Mouse (Mus musculus) heart, postnatal 0 days (tissue): ENCODE results near the gene Mtif3. TPM values are rescaled to one million over a fixed set of nuclear protein-coding genes. Genes with fewer than 3 reads are reported as not detected.

Source experiments
- ATAC-seq: fragments of 200-750 bp; cut with Nextera tagmentation; 2 replicates; pipeline ENCODE4 v1.8.0; 2017; ENCODE audit warnings: low read depth, moderate number of reproducible peaks, moderate library complexity; ENCODE audit not compliant: insufficient read depth
- DNase-seq: peaks from one replicate; pipeline ENCODE4 v3.0.0-alpha.2; 2016; ENCODE audit warnings: low spot score
- H3K27ac ChIP-seq: fragments of 300-500 bp; sonication (generic); 2 replicates; pipeline ENCODE4 v1.5.1; 2014; ENCODE audit warnings: low read depth, mild to moderate bottlenecking
- H3K27me3 ChIP-seq: fragments of 300-500 bp; sonication (generic); 2 replicates; pipeline ENCODE4 v1.6.1; 2014; ENCODE audit warnings: low read length, mixed read lengths; ENCODE audit not compliant: control insufficient read depth, insufficient read depth
- H3K36me3 ChIP-seq: fragments of 300-500 bp; sonication (generic); replicated peaks from 2 replicates; pipeline ENCODE4 v1.6.1; 2014; ENCODE audit warnings: low read length, mixed read lengths; ENCODE audit not compliant: control insufficient read depth, insufficient read depth
- H3K4me1 ChIP-seq: fragments of 300-500 bp; sonication (generic); 2 replicates; pipeline ENCODE4 v1.6.1; 2014; ENCODE audit warnings: antibody characterized with exemption; ENCODE audit not compliant: control insufficient read depth, insufficient read depth
- H3K4me2 ChIP-seq: fragments of 300-500 bp; sonication (generic); 2 replicates; pipeline ENCODE4 v1.6.1; 2014; ENCODE audit warnings: low read depth, mild to moderate bottlenecking, low read length, moderate library complexity
- H3K4me3 ChIP-seq: fragments of 300-500 bp; sonication (generic); 2 replicates; pipeline ENCODE4 v1.5.1; 2014; ENCODE audit warnings: low read depth, low read length
- H3K9ac ChIP-seq: fragments of 300-500 bp; sonication (generic); replicated peaks from 2 replicates; pipeline ENCODE4 v1.6.1; 2014; ENCODE audit warnings: low read depth, low read length, mixed read lengths
- H3K9me3 ChIP-seq: fragments of 300-500 bp; sonication (generic); replicated peaks from 2 replicates; pipeline ENCODE4 v1.6.1; 2016; ENCODE audit warnings: low read length; ENCODE audit not compliant: control insufficient read depth
- CTCF ChIP-seq: IDR thresholded peaks from 2 replicates; pipeline ENCODE4 v1.5.1; 2016; ENCODE audit warnings: antibody characterized with exemption, control low read depth, low read depth
- EP300 ChIP-seq: IDR thresholded peaks from 2 replicates; pipeline ENCODE4 v1.6.1; 2016; ENCODE audit warnings: antibody characterized with exemption, low read depth
- WGBS: fragments of 180-500 bp; shearing (Covaris S2); extraction: QIAGEN DNeasy Blood & Tissue Kit; methylation state at CpG from one replicate; pipeline ENCODE4 v1.1.7; 2014; 5-methylcytosine and 5-hydroxymethylcytosine counted together
- polyA plus RNA-seq: library from polyadenylated mRNA; unstranded; fragments of >200 nt; fragmentation: Nextera tagmentation; extraction: Ambion mirVana; gene quantifications from 2 replicates; pipeline ENCODE4 v1.2.1, GENCODE M21; 2015
- total RNA-seq: library from RNA; depleted of rRNA; stranded (reverse); fragments of >200 nt; gene quantifications from 2 replicates; pipeline ENCODE4 v1.2.3, GENCODE M21; 2014; ENCODE audit warnings: low replicate concordance

Mtif3 gene
- total and polyA plus RNA-seq, 2 experiments from 2014 or later, result 4.2 to 21.2 TPM

- WGBS, result 55% methylated on average over 10 of the region's 10 CpGs
- 0 out of 2 replicates have a peak, but pooled peaks have one; percentile 51 for ATAC-seq
- 0 out of 2 replicates have a peak overlapping the region, but pooled peaks have one; percentile 18 for H3K27ac ChIP-seq
Observed at GRCm38 (mm10) chr5:146971776-146972561, 8.4 kb upstream of the Mtif3 start.

GRCm38 (mm10) chr5:146968695-146969393 is 5.2 kb upstream of the Mtif3 start:
- no peak for TF ChIP-seq CTCF
- no peak for TF ChIP-seq EP300
- H3K4me3 ChIP-seq, result no peak overlapping the region
- no peak overlapping the region for H3K9ac ChIP-seq
- H3K27me3 ChIP-seq, result no peaks in the 10 kb centered on the region
- H3K4me2 ChIP-seq, result no peak overlapping the region
- no peaks in the 10 kb centered on the region for H3K9me3 ChIP-seq
- WGBS, result 73% methylated on average over 13 of the region's 13 CpGs
- H3K36me3 ChIP-seq, result no peaks in the 10 kb centered on the region
- no peaks in the 10 kb centered on the region for H3K4me1 ChIP-seq
- DNase-seq, result no peak
- no peak for ATAC-seq
- no peak overlapping the region for H3K27ac ChIP-seq

More at GRCm38 (mm10) chr5:146971776-146972561, 8.4 kb upstream of the Mtif3 start:
- TF ChIP-seq EP300 (no peak), CTCF (no peak)
- no peak overlapping the region for H3K4me2 ChIP-seq
- H3K4me1 ChIP-seq, result no peaks in the 10 kb centered on the region
- no peaks in the 10 kb centered on the region for H3K36me3 ChIP-seq
- no peaks in the 10 kb centered on the region for H3K9me3 ChIP-seq
- DNase-seq, result no peak
- no peaks in the 10 kb centered on the region for H3K27me3 ChIP-seq
- H3K9ac ChIP-seq, result no peak overlapping the region
- H3K4me3 ChIP-seq, result no peak overlapping the region

GRCm38 (mm10) chr5:146963937-146964278 is 308 bp upstream of the Mtif3 start:
- H3K4me1 ChIP-seq, result 0 out of 2 replicates have a peak, but pooled peaks cover 4% of the 10 kb centered on the region
- H3K9me3 ChIP-seq, result no peaks in the 10 kb centered on the region
- H3K4me2 ChIP-seq, result peak overlapping the region; percentile 92
- peaks cover 8% of the 10 kb centered on the region; the same call in 1 of the 2 replicates for H3K36me3 ChIP-seq
- H3K9ac ChIP-seq, result peak overlapping the region; percentile 83
- WGBS, result 50% methylated on average over 8 of the region's 8 CpGs
- ATAC-seq (peak; percentile 24; the same call in 1 of the 2 replicates), DNase-seq (no peak)
- H3K4me3 ChIP-seq, result peak overlapping the region; percentile 91
- TF ChIP-seq CTCF (no peak), EP300 (no peak)
- H3K27ac ChIP-seq, result no peak overlapping the region
- no peaks in the 10 kb centered on the region for H3K27me3 ChIP-seq

GRCm38 (mm10) chr5:146956678-146957077 is 6.9 kb downstream of the Mtif3 start:
- Histone ChIP-seq H3K9ac (no peak overlapping the region), H3K4me1 (no peaks in the 10 kb centered on the region), H3K4me3 (no peak overlapping the region), H3K27ac (no peak overlapping the region), H3K27me3 (no peaks in the 10 kb centered on the region), H3K36me3 (peaks cover 78% of the 10 kb centered on the region), H3K9me3 (no peaks in the 10 kb centered on the region), H3K4me2 (no peak overlapping the region)
- TF ChIP-seq EP300 (no peak), CTCF (no peak)
- no peak for DNase-seq
- 89% methylated on average over 18 of the region's 18 CpGs for WGBS
- ATAC-seq, result no peak

- WGBS, result 83% methylated on average over 5 of the region's 5 CpGs
- Histone ChIP-seq H3K4me3 (no peak overlapping the region), H3K9ac (no peak overlapping the region), H3K27me3 (no peaks in the 10 kb centered on the region), H3K27ac (no peak overlapping the region), H3K4me1 (no peaks in the 10 kb centered on the region), H3K36me3 (peaks cover 88% of the 10 kb centered on the region), H3K9me3 (no peaks in the 10 kb centered on the region), H3K4me2 (no peak overlapping the region)
- TF ChIP-seq EP300 (no peak), CTCF (no peak)
- ATAC-seq (no peak), DNase-seq (no peak)
Observed at GRCm38 (mm10) chr5:146955651-146956050, 7.9 kb downstream of the Mtif3 start.
